Mouse (Mus musculus): ENCODE data around the gene Pet117.

Gene Pet117

DNA sequence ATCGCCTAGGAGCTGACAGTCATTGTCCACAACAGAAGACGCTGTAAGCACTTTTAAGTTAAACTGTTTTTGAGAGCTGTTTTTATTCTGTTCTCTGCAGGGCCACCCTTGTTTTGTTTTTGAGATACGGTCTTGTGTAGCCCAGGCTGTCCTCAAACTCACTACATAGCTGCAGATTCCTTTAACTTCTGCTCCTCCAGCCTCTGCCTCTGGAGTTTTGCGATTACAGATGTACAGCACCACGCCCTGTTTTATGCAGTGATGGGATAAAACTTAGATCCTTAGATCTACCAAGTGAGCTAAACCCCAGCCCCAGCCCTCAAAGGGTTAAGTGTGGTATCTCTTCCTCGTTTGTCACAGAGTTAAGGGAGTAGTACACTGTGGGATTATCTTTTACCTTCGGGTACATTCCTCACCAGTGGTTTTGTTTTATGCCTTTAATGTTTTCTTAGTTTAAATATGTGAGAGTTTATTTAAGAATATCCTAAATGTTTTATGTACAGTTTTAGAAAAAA lies 13.9 kb downstream of the Pet117 start:
- no peak for DNase-seq (ENCODE audit: low spot score)

DNA sequence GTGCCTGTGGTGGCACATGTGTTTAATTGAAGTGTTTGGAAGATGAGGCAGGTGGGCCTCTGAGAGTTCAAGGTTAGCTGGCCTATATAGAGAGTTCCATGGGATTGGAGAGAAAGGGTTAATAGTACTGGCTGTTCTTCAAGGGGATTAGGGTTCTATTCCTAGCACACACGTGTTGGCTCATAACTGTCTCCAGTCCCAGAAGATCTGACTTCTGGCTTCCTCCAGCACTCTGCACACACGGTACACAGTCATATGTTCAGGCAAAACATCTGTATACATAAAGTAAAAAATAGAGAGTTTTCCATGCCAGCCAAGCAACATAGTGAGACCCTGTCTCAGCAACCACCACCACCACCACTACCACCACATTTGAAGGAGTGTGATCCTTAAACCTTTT lies 17.5 kb downstream of the Pet117 start:
- no peak for DNase-seq (ENCODE audit: low spot score)

DNA sequence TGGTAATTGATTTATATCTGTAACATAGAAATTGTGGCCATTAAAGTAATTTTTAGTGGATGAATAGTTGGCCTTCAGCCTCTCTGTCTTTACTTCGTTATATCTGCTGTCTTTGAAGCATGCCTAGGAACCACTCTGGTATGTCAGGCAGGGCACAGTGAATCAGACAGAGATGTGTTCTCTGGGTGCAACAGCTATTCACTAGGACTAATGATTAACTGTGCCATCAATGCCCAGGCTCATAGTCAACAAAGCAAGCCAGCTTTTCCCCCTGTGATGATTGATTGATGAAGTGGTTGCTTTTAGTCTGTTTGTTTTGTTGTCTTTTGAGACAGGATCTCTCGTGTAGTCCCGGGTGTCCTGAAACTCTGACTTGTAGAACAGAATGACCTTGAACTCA lies 19.6 kb downstream of the Pet117 start:
- no peak for DNase-seq (ENCODE audit: low spot score)

DNA sequence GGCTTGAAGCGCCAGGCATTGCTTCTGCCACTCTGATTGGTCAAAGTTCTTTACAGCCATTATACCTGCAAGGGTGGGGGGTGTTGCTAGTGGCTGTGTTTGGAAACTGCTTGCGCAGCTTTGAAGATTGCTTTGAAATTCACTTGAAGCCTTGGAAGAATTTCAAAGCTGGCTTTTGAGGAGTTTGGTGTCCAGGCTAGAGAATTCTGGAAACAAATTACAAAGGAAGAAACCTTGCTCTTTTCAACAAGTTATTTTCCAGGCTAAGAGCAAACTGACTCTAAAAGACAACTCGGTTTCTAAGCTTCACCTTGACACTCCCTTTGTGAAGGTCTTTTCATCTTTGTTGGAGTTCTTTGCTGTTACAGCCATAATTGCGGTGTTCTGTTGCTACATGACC lies 30.7 kb downstream of the Pet117 start:
- DNase-seq (ENCODE audit: low spot score), result no peak

DNA sequence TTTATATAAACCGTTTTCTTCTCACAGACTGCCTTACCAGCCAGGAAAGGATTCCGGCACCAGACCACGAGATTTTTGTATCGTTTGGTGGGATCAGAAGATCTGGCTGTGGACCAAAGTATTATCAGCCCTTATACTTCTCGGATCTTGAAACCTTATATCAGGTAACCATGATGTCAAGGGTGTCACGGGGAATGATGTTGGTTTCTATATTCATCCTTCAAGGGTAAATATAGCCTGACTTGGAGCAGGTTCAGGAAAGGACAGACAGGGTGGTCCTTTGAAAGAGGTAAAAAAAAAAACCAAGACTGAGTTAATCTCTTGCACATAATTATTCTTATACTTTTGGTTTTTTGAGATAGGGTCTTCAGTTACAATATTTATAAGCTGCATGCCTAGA lies 31.9 kb downstream of the Pet117 start:
- no peak for DNase-seq (ENCODE audit: low spot score)

DNA sequence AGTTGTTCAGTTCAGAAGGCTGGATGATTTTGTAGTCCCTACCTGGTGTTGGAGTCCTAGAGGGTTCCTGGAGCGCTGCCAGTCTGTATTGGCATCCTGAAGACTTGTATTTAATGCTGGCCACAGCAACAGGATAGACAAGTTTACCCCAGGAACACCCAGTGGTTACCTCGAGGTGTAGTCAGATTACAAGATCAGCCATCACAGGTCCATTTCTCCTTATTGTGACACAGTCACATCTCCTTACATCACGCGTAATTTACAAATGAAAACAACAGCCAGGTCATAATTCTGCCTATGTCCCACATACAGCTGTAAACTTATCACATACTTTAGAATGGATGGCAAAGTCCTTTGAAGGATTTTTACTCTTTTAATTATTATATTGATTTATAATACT lies 40.2 kb downstream of the Pet117 start:
- no peak for DNase-seq (ENCODE audit: low spot score)

DNA sequence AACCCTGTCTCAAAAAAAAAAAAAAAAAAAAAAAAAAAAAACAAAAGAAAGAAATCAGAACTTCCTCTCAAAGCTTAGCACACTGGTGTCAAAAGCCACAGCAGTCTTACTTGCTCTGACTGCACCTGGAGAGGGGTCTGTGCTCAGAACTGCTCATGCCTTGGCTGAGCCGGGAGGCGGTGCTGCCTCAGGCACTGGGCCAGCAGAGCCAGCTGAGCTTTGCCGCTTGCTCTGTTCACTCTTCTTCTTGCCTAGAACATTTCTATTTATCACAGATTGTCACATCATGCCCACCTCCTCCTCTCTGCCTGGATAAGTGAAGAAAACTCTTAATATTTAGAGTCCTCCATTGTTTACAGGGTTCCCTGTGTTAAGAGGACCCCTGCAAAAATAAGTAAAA lies 41.8 kb downstream of the Pet117 start:
- no peak for DNase-seq (ENCODE audit: low spot score)

DNA sequence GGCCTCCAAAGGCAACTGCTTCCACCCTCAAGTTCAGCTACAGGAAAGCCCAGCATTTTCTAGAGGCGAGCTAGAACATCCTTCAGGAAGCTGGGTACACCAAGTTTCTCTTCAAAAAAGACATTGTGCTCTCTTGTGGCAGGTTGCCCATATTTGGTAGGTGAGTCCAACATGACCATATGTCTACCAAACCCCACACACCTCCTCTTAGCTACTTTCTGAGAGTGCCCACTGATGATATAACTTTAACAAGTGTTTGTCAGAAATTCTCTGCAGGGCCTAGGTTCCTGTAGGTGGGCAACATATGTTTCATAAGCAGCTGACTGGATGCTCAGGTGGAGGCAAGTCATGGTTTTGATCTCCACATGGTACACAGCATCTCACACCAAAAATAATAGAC lies 45.9 kb downstream of the Pet117 start:
- DNase-seq (ENCODE audit: low spot score), result no peak

DNA sequence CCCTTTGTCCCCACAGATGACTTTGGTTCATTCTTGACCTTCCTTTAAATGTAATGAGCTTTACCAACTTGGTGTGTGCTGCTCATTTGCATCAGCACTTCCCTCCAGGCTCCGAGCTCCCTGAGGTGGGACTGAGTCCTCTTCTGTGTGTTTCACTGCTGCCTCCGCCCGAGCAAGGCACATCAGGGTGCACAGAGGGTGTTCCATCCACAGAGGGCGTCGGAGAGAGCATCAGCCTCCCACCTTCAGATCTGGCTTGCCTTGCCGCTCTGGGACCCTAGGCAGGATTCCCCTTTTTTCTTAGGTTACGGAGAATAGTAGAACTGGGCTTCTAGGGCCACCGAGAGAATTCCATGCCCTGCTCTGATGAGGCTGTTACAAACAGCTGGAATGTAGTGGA lies 48.1 kb downstream of the Pet117 start:
- peak; percentile 9 for DNase-seq (ENCODE audit: low spot score)

DNA sequence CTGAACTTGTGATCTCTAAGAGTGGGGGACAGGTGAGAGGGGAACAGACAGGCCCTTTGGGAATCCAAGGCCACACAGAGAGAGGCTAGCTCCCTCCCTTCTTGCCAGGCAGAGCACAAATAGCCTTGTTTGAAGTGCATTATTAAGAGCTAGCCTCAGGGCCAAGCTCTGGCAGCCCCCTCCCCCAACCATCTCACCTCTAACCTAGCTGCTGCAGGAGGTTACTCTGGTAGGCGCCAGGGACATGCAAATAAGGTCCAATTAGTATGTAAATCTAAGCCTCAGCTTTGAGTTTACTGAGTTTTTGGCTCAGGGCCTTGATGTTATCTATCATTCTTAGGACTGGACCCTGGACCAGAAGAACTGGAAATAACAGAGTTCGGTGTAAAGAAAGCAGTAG lies 49.3 kb downstream of the Pet117 start:
- DNase-seq (ENCODE audit: low spot score), result no peak

DNA sequence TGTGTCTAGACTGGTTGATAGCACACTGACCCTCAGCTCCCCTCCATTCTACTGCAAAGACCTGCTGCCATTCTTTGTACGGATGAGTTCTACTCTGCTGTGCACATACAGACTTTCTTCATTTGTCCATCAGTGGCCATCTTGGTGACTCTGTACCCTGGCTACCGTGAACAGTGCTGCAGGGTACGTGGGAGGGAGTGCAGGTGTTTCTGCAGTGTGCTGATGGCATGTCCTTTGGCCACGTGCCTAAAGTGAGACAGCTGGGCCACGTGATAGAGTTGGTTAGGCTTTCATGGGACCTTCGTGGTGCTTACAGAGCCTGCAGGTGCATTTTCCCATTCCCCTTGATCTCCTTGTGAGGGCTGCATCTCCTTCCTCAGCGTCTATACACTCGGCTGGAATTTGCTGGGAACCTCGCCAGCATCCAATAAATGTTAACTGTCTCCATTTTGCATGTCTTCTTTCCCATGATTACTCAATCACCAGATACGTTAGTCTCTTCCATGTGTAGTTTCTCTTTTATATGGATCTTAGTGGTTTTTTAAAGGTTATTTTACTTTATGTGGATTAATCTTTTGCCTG lies 53.4 kb downstream of the Pet117 start:
- no peak for DNase-seq (ENCODE audit: low spot score)
